Mouse (Mus musculus) intestine, embryonic 14.5 days (tissue): Measurements from ENCODE around the gene 4933417A18Rik. TPM values are rescaled to one million over a fixed set of nuclear protein-coding genes. Genes with fewer than 3 reads are reported as not detected.
"Not testable (repeated sequence)": the region's sequence is repeated elsewhere in the genome, so short reads cannot be mapped to it uniquely, and the experiment has no call there.

Experiments used
- ATAC-seq: fragments of 200-750 bp; cut with Nextera tagmentation; replicated peaks from 2 replicates; pipeline ENCODE4 v1.8.0; 2017; ENCODE audit warnings: low read depth, moderate number of reproducible peaks, moderate TSS enrichment, moderate library complexity; ENCODE audit not compliant: low FRiP score, low TSS enrichment
- DNase-seq: peaks from one replicate; pipeline ENCODE4 v3.0.0-alpha.2; 2018; ENCODE audit warnings: low spot score
- H3K27ac ChIP-seq: fragments of 300-500 bp; sonication (generic); 2 replicates; pipeline ENCODE4 v1.5.1; 2014; ENCODE audit warnings: low read depth, mild to moderate bottlenecking, control low read depth
- H3K27me3 ChIP-seq: fragments of 300-500 bp; sonication (generic); replicated peaks from 2 replicates; pipeline ENCODE4 v1.6.1; 2014; ENCODE audit warnings: low read length, control low read depth; ENCODE audit not compliant: control insufficient read depth, insufficient read depth
- H3K36me3 ChIP-seq: fragments of 300-500 bp; sonication (generic); 2 replicates; pipeline ENCODE4 v1.6.1; 2014; ENCODE audit warnings: low read length, control low read depth; ENCODE audit not compliant: control insufficient read depth, insufficient read depth
- H3K4me1 ChIP-seq: fragments of 300-500 bp; sonication (generic); replicated peaks from 2 replicates; pipeline ENCODE4 v1.6.1; 2014; ENCODE audit warnings: low read length, control low read depth, mixed read lengths; ENCODE audit not compliant: control insufficient read depth, insufficient read depth
- H3K4me2 ChIP-seq: fragments of 300-500 bp; sonication (generic); 2 replicates; pipeline ENCODE4 v1.6.1; 2014; ENCODE audit warnings: low read length
- H3K4me3 ChIP-seq: fragments of 300-500 bp; sonication (generic); 2 replicates; pipeline ENCODE4 v1.5.1; 2014; ENCODE audit warnings: low read depth, low read length, control low read depth, mixed read lengths
- H3K9ac ChIP-seq: fragments of 300-500 bp; sonication (generic); 2 replicates; pipeline ENCODE4 v1.6.1; 2014; ENCODE audit warnings: mild to moderate bottlenecking, low read length
- H3K9me3 ChIP-seq: fragments of 300-500 bp; sonication (generic); 2 replicates; pipeline ENCODE4 v1.6.1; 2016; ENCODE audit warnings: low read length, control low read depth; ENCODE audit not compliant: control insufficient read depth
- WGBS: fragments of 180-500 bp; shearing (Covaris S2); extraction: QIAGEN DNeasy Blood & Tissue Kit; methylation state at CpG from one replicate; pipeline ENCODE4 v1.1.7; 2014; 5-methylcytosine and 5-hydroxymethylcytosine counted together
- polyA plus RNA-seq: library from polyadenylated mRNA; unstranded; fragments of >200 nt; fragmentation: Nextera tagmentation; extraction: Ambion mirVana; gene quantifications from 2 replicates; pipeline ENCODE4 v1.2.1, GENCODE M21; 2014

The 4933417A18Rik gene
- polyA plus RNA-seq, 1 experiment from 2014 or later, result not detected

- H3K4me1 ChIP-seq, result no peaks in the 10 kb centered on the region; the same call in 1 of the 2 replicates
- 69% methylated on average over 10 of the region's 10 CpGs for WGBS
- H3K27me3 ChIP-seq, result no peaks in the 10 kb centered on the region
- ATAC-seq, result no peak
- no peaks in the 10 kb centered on the region for H3K36me3 ChIP-seq
- no peaks in the 10 kb centered on the region for H3K9me3 ChIP-seq
- H3K9ac ChIP-seq, result no peak overlapping the region
- H3K4me2 ChIP-seq, result no peak overlapping the region
- H3K27ac ChIP-seq, result no peak overlapping the region
- DNase-seq, result no peak
- no peak overlapping the region for H3K4me3 ChIP-seq
Observed at GRCm38 (mm10) chr13:34934931-34935644, 10.9 kb downstream of the 4933417A18Rik start.

GRCm38 (mm10) chr13:34942370-34942769, 18.2 kb downstream of the 4933417A18Rik start:
- no peak overlapping the region for H3K9ac ChIP-seq
- H3K27me3 ChIP-seq, result no peaks in the 10 kb centered on the region
- no peak overlapping the region for H3K4me3 ChIP-seq
- DNase-seq, result no peak
- no peaks in the 10 kb centered on the region for H3K9me3 ChIP-seq
- no peak for ATAC-seq
- H3K4me1 ChIP-seq, result no peaks in the 10 kb centered on the region
- no peak overlapping the region for H3K4me2 ChIP-seq
- no peak overlapping the region for H3K27ac ChIP-seq
- H3K36me3 ChIP-seq, result no peaks in the 10 kb centered on the region

- not testable (repeated sequence) for H3K4me3 ChIP-seq, ATAC-seq, DNase-seq, H3K27ac ChIP-seq, H3K4me2 ChIP-seq, H3K9ac ChIP-seq, H3K9me3 ChIP-seq, H3K36me3 ChIP-seq, H3K4me1 ChIP-seq, H3K27me3 ChIP-seq
- WGBS, result 85% methylated on average over 2 of the region's 2 CpGs
Observed at GRCm38 (mm10) chr13:34951437-34951836, 27.2 kb downstream of the 4933417A18Rik start.

GRCm38 (mm10) chr13:34956901-34957300, 32.7 kb downstream of the 4933417A18Rik start:
- DNase-seq (no peak), ATAC-seq (no peak)
- no peaks in the 10 kb centered on the region for H3K27me3 ChIP-seq
- 84% methylated on average over 4 of the region's 4 CpGs for WGBS
- no peak overlapping the region for H3K4me2 ChIP-seq
- no peak overlapping the region for H3K9ac ChIP-seq
- H3K36me3 ChIP-seq, result no peaks in the 10 kb centered on the region
- H3K9me3 ChIP-seq, result no peaks in the 10 kb centered on the region
- no peak overlapping the region for H3K4me3 ChIP-seq
- no peak overlapping the region for H3K27ac ChIP-seq
- H3K4me1 ChIP-seq, result no peaks in the 10 kb centered on the region

GRCm38 (mm10) chr13:34958158-34958557, 33.9 kb downstream of the 4933417A18Rik start:
- DNase-seq, H3K9me3 ChIP-seq, H3K4me1 ChIP-seq, H3K4me2 ChIP-seq, H3K27me3 ChIP-seq, H3K4me3 ChIP-seq, H3K9ac ChIP-seq, H3K36me3 ChIP-seq, ATAC-seq, H3K27ac ChIP-seq: not testable (repeated sequence)
- WGBS, result 92% methylated on average over 3 of the region's 3 CpGs

GRCm38 (mm10) chr13:34960996-34961770, 37.0 kb downstream of the 4933417A18Rik start:
- no peak overlapping the region for H3K4me3 ChIP-seq
- no peak overlapping the region for H3K9ac ChIP-seq
- no peak for DNase-seq
- no peaks in the 10 kb centered on the region for H3K9me3 ChIP-seq
- no peaks in the 10 kb centered on the region for H3K4me1 ChIP-seq
- H3K36me3 ChIP-seq, result no peaks in the 10 kb centered on the region
- no peak overlapping the region for H3K4me2 ChIP-seq
- no peak for ATAC-seq
- 87% methylated on average over 4 of the region's 4 CpGs for WGBS
- peaks cover 4% of the 10 kb centered on the region; the same call in 1 of the 2 replicates for H3K27me3 ChIP-seq
- no peak overlapping the region for H3K27ac ChIP-seq

GRCm38 (mm10) chr13:34963511-34964397, 39.5 kb downstream of the 4933417A18Rik start, which contains the start of gene Eci3:
Gene Eci3, minus strand, starts transcription at chr13:34963810.
- 2% methylated on average over 32 of the region's 32 CpGs for WGBS

GRCm38 (mm10) chr13:34964419-34964818, 40.2 kb downstream of the 4933417A18Rik start:
- DNase-seq (peak; percentile 60), ATAC-seq (no peak)
- Histone ChIP-seq H3K9me3 (no peaks in the 10 kb centered on the region), H3K36me3 (no peaks in the 10 kb centered on the region), H3K27ac (no peak overlapping the region), H3K27me3 (peaks cover 4% of the 10 kb centered on the region; the same call in 1 of the 2 replicates), H3K4me1 (no peaks in the 10 kb centered on the region), H3K4me3 (peak overlapping the region; percentile 48), H3K9ac (no peak overlapping the region), H3K4me2 (peak overlapping the region; percentile 75)
- 8% methylated on average over 14 of the region's 14 CpGs for WGBS

More at GRCm38 (mm10) chr13:34963511-34964397, 39.5 kb downstream of the 4933417A18Rik start, which contains the start of gene Eci3:
- peaks cover 4% of the 10 kb centered on the region; the same call in 1 of the 2 replicates for H3K27me3 ChIP-seq
- H3K4me2 ChIP-seq, result peak within 1 kb of the TSS; percentile 75
- H3K27ac ChIP-seq, result no peak within 1 kb of the TSS
- H3K9me3 ChIP-seq, result no peaks in the 10 kb centered on the region
- no peaks in the 10 kb centered on the region for H3K36me3 ChIP-seq
- H3K9ac ChIP-seq, result peak within 1 kb of the TSS; percentile 31; the same call in 1 of the 2 replicates
- ATAC-seq, result peak; percentile 74
- peak; percentile 77 for DNase-seq
- peak within 1 kb of the TSS; percentile 48 for H3K4me3 ChIP-seq
- H3K4me1 ChIP-seq, result no peaks in the 10 kb centered on the region
